Mouse (Mus musculus): ENCODE measurements around the gene Siah1a. TPM values are rescaled to one million over a fixed set of nuclear protein-coding genes. Genes with fewer than 3 reads are reported as not detected.

Siah1a gene
- 42.7 and 46.3 TPM in 2 replicates for polyA plus RNA-seq (2014; fragmentation: Nextera tagmentation; extraction: Ambion mirVana)

GRCm38 (mm10) chr8:86745221-86745934 is at the start of gene Siah1a, which contains the start of gene Gm10638:
Gene Siah1a (minus strand): TSS chr8:86745934.
Gene Gm10638 (plus strand): TSS chr8:86745699.
- Histone ChIP-seq H3K4me1 (ENCODE audit: control insufficient read depth, insufficient read depth, low read length) (peaks cover 17% of the 10 kb centered on the region), H3K4me2 (ENCODE audit: low read depth, low read length) (peak within 1 kb of the TSS; percentile 75), H3K27me3 (replicated peaks; ENCODE audit: control insufficient read depth, insufficient read depth, low read length) (no peaks in the 10 kb centered on the region), H3K9me3 (ENCODE audit: control insufficient read depth, low read length) (no peaks in the 10 kb centered on the region), H3K4me3 (ENCODE audit: low read depth, low read length) (peak within 1 kb of the TSS; percentile 93), H3K36me3 (ENCODE audit: control insufficient read depth, insufficient read depth, low read length) (no peaks in the 10 kb centered on the region), H3K27ac (replicated peaks; ENCODE audit: low read depth, low read length) (peak within 1 kb of the TSS; percentile 97), H3K9ac (ENCODE audit: low read depth, low read length) (peak within 1 kb of the TSS; percentile 99)
- ATAC-seq (ENCODE audit: low read depth) (peak; percentile 86), DNase-seq (ENCODE audit: low spot score) (peak; percentile 87)
- under 1% methylated on average over 23 of the region's 88 CpGs for WGBS

DNA sequence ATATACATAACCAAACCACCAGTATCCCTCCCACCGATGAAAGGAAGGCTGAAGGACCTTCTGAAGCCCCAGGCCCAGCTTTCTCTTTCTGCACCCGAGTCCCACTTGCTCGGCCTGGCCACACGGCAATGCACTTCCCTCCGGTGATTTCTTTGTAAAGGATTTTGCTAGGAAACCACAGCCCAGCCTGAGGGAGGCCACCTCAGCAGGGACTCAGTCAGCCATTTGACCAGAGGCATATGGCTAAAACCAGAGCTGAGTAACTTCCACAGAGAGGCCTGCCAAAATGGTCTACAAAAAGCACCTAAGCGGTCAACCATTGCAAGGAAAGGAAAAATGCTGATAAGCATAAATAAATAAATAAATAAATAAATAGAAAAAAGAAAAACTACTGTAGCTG is 49.0 kb upstream of the Siah1a start:
- Histone ChIP-seq H3K36me3 (ENCODE audit: control insufficient read depth, insufficient read depth, low read length) (no peaks in the 10 kb centered on the region), H3K4me2 (ENCODE audit: low read depth, low read length) (no peak overlapping the region), H3K4me3 (ENCODE audit: low read depth, low read length) (no peak overlapping the region), H3K4me1 (ENCODE audit: control insufficient read depth, insufficient read depth, low read length) (no peaks in the 10 kb centered on the region), H3K27me3 (replicated peaks; ENCODE audit: control insufficient read depth, insufficient read depth, low read length) (no peaks in the 10 kb centered on the region), H3K9me3 (ENCODE audit: control insufficient read depth, low read length) (no peaks in the 10 kb centered on the region), H3K27ac (replicated peaks; ENCODE audit: low read depth, low read length) (no peak overlapping the region), H3K9ac (ENCODE audit: low read depth, low read length) (no peak overlapping the region)
- no peak for DNase-seq (ENCODE audit: low spot score)
- ATAC-seq (ENCODE audit: low read depth) = no peak
- WGBS = 56% methylated on average over 6 of the region's 6 CpGs

DNA sequence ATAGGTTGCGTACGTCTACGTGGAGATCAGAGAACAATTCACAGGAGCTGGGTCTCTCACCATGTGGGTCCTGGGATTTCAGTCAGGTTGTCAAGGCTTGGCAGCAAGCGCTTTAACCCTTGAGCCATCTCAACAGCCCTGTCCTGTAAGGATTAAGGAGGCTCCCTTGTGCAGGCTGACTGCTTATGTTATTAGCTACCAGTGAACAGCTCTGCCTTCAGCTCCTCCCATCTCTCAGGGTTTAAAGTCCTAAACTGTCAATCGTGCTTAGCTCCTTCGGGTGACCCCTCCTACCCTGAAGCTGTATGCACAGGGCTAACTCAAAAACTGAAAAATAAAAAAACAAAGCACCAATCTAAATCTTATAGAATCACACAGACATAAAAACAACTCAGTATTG is 45.8 kb upstream of the Siah1a start:
- H3K4me1 ChIP-seq (ENCODE audit: control insufficient read depth, insufficient read depth, low read length) = peaks cover 8% of the 10 kb centered on the region; the same call in 1 of the 2 replicates
- H3K4me3 ChIP-seq (ENCODE audit: low read depth, low read length) = no peak overlapping the region
- no peaks in the 10 kb centered on the region for H3K27me3 ChIP-seq (replicated peaks; ENCODE audit: control insufficient read depth, insufficient read depth, low read length)
- no peak overlapping the region for H3K9ac ChIP-seq (ENCODE audit: low read depth, low read length)
- no peaks in the 10 kb centered on the region for H3K36me3 ChIP-seq (ENCODE audit: control insufficient read depth, insufficient read depth, low read length)
- DNase-seq (ENCODE audit: low spot score) (no peak), ATAC-seq (ENCODE audit: low read depth) (no peak)
- H3K27ac ChIP-seq (replicated peaks; ENCODE audit: low read depth, low read length) = no peak overlapping the region
- 76% methylated on average over 6 of the region's 6 CpGs for WGBS
- H3K9me3 ChIP-seq (ENCODE audit: control insufficient read depth, low read length) = no peaks in the 10 kb centered on the region
- H3K4me2 ChIP-seq (ENCODE audit: low read depth, low read length) = no peak overlapping the region

DNA sequence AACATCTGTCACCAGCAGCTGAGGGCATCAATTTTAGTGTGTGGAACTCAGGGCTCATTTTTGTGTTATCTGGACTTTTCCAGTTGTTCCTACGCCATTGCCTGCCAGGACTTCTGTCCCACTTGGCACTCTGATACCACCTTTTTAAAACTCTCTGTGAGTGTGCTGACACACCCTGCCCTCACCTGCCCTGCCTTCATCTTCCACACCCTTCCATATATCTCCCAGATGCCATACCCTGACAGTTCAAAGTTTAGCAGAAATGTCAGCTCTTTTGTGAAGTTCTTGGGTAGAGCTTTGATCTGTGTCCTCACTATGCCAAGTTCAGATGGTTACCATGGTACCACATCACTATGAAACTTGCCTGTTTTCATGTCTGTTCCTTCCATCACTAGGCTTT is 43.8 kb upstream of the Siah1a start:
- no peak overlapping the region for H3K4me3 ChIP-seq (ENCODE audit: low read depth, low read length)
- H3K27me3 ChIP-seq (replicated peaks; ENCODE audit: control insufficient read depth, insufficient read depth, low read length) = no peaks in the 10 kb centered on the region
- H3K4me1 ChIP-seq (ENCODE audit: control insufficient read depth, insufficient read depth, low read length) = peaks cover 8% of the 10 kb centered on the region; the same call in 1 of the 2 replicates
- H3K9me3 ChIP-seq (ENCODE audit: control insufficient read depth, low read length) = no peaks in the 10 kb centered on the region
- H3K4me2 ChIP-seq (ENCODE audit: low read depth, low read length) = no peak overlapping the region
- H3K9ac ChIP-seq (ENCODE audit: low read depth, low read length) = no peak overlapping the region
- 88% methylated on average over 1 of the region's 1 CpGs for WGBS
- H3K27ac ChIP-seq (replicated peaks; ENCODE audit: low read depth, low read length) = no peak overlapping the region
- ATAC-seq (ENCODE audit: low read depth) (no peak), DNase-seq (ENCODE audit: low spot score) (no peak)
- no peaks in the 10 kb centered on the region for H3K36me3 ChIP-seq (ENCODE audit: control insufficient read depth, insufficient read depth, low read length)

GRCm38 (mm10) chr8:86787891-86788420 is 42.2 kb upstream of the Siah1a start:
- H3K27me3 ChIP-seq (replicated peaks; ENCODE audit: control insufficient read depth, insufficient read depth, low read length) = no peaks in the 10 kb centered on the region
- WGBS = 40% methylated on average over 12 of the region's 12 CpGs
- no peaks in the 10 kb centered on the region for H3K36me3 ChIP-seq (ENCODE audit: control insufficient read depth, insufficient read depth, low read length)
- peaks cover 8% of the 10 kb centered on the region; the same call in 1 of the 2 replicates for H3K4me1 ChIP-seq (ENCODE audit: control insufficient read depth, insufficient read depth, low read length)
- peak; percentile 70 for DNase-seq (ENCODE audit: low spot score)
- ATAC-seq (ENCODE audit: low read depth) = peak; percentile 56; the same call in 1 of the 2 replicates
- H3K4me2 ChIP-seq (ENCODE audit: low read depth, low read length) = peak overlapping the region; percentile 4; the same call in 1 of the 2 replicates
- H3K9ac ChIP-seq (ENCODE audit: low read depth, low read length) = no peak overlapping the region
- H3K27ac ChIP-seq (replicated peaks; ENCODE audit: low read depth, low read length) = peak overlapping the region; percentile 57; the same call in 1 of the 2 replicates
- H3K9me3 ChIP-seq (ENCODE audit: control insufficient read depth, low read length) = no peaks in the 10 kb centered on the region
- H3K4me3 ChIP-seq (ENCODE audit: low read depth, low read length) = no peak overlapping the region

DNA sequence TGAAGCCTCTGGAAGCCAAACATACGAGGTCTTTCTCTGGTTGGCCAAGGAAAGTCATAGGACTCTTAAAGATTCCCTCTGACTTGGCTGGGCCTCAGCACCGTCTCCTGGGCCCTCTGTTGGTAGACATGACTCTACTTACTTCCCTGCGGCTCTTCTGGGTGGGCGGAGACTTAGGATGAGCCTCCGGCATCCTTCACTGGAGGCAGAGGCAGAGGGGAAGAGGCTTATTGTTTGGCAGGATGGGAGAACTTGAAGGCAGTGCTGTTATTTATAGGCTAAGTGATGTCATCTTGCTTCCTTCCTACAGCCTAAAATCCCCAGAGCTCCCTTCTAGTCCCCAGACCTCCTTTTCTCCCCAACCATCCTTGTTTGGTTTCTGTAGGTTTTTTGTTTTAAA is 40.8 kb upstream of the Siah1a start:
- Histone ChIP-seq H3K27ac (replicated peaks; ENCODE audit: low read depth, low read length) (no peak overlapping the region), H3K27me3 (replicated peaks; ENCODE audit: control insufficient read depth, insufficient read depth, low read length) (no peaks in the 10 kb centered on the region)
- 56% methylated on average over 5 of the region's 5 CpGs for WGBS

GRCm38 (mm10) chr8:86781094-86781493 is 35.4 kb upstream of the Siah1a start:
- ATAC-seq (ENCODE audit: low read depth) (no peak), DNase-seq (ENCODE audit: low spot score) (no peak)
- H3K4me2 ChIP-seq (ENCODE audit: low read depth, low read length) = no peak overlapping the region
- 93% methylated on average over 8 of the region's 8 CpGs for WGBS
- no peak overlapping the region for H3K4me3 ChIP-seq (ENCODE audit: low read depth, low read length)
- no peaks in the 10 kb centered on the region for H3K9me3 ChIP-seq (ENCODE audit: control insufficient read depth, low read length)
- no peak overlapping the region for H3K9ac ChIP-seq (ENCODE audit: low read depth, low read length)
- no peak overlapping the region for H3K27ac ChIP-seq (replicated peaks; ENCODE audit: low read depth, low read length)
- no peaks in the 10 kb centered on the region for H3K27me3 ChIP-seq (replicated peaks; ENCODE audit: control insufficient read depth, insufficient read depth, low read length)
- no peaks in the 10 kb centered on the region for H3K4me1 ChIP-seq (ENCODE audit: control insufficient read depth, insufficient read depth, low read length)
- H3K36me3 ChIP-seq (ENCODE audit: control insufficient read depth, insufficient read depth, low read length) = no peaks in the 10 kb centered on the region

More for the DNA sequence above, 40.8 kb upstream of the Siah1a start:
- H3K9ac ChIP-seq (ENCODE audit: low read depth, low read length) = no peak overlapping the region
- no peaks in the 10 kb centered on the region for H3K36me3 ChIP-seq (ENCODE audit: control insufficient read depth, insufficient read depth, low read length)
- DNase-seq (ENCODE audit: low spot score) (no peak), ATAC-seq (ENCODE audit: low read depth) (no peak)
- peaks cover 8% of the 10 kb centered on the region; the same call in 1 of the 2 replicates for H3K4me1 ChIP-seq (ENCODE audit: control insufficient read depth, insufficient read depth, low read length)
- H3K9me3 ChIP-seq (ENCODE audit: control insufficient read depth, low read length) = no peaks in the 10 kb centered on the region
- H3K4me3 ChIP-seq (ENCODE audit: low read depth, low read length) = no peak overlapping the region
- H3K4me2 ChIP-seq (ENCODE audit: low read depth, low read length) = no peak overlapping the region

DNA sequence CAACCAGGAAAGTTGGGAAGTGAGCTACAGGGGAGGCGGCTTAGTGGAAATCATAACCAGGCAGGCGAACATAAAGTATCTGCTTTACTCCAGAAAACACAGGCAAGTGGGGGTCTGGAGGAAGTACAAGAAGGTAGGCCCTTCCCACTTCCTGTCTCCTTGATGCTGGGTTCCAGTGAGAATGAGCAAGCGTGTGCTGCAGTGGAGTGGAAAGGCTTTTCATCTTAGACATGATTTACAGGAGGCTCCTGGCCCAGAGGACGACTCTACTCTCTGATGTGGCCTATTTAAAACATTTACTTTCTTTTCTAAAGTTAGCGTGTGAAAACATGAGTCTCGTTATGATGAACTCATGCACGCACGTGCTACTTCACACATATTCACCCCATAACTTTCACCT is 33.5 kb upstream of the Siah1a start:
- H3K9ac ChIP-seq (ENCODE audit: low read depth, low read length) = no peak overlapping the region
- no peak overlapping the region for H3K4me3 ChIP-seq (ENCODE audit: low read depth, low read length)
- no peaks in the 10 kb centered on the region for H3K4me1 ChIP-seq (ENCODE audit: control insufficient read depth, insufficient read depth, low read length)
- no peak for DNase-seq (ENCODE audit: low spot score)
- H3K4me2 ChIP-seq (ENCODE audit: low read depth, low read length) = no peak overlapping the region
- no peaks in the 10 kb centered on the region for H3K36me3 ChIP-seq (ENCODE audit: control insufficient read depth, insufficient read depth, low read length)
- H3K27ac ChIP-seq (replicated peaks; ENCODE audit: low read depth, low read length) = no peak overlapping the region
- 76% methylated on average over 8 of the region's 8 CpGs for WGBS
- H3K9me3 ChIP-seq (ENCODE audit: control insufficient read depth, low read length) = no peaks in the 10 kb centered on the region
- no peak for ATAC-seq (ENCODE audit: low read depth)
- H3K27me3 ChIP-seq (replicated peaks; ENCODE audit: control insufficient read depth, insufficient read depth, low read length) = no peaks in the 10 kb centered on the region
